Mouse (Mus musculus) liver, embryonic 18 days (tissue): ENCODE results near the gene Obp1b. TPM values are rescaled to one million over a fixed set of nuclear protein-coding genes. Genes with fewer than 3 reads are reported as not detected.

ENCODE experiments used
- polyA plus RNA-seq: library from polyadenylated mRNA; depleted of rRNA; stranded (reverse); fragments of >200 nt; gene quantifications from 2 replicates; pipeline ENCODE4 v1.2.3, GENCODE M21; 2012; rRNA removed

Gene Obp1b
- not detected in 2 replicates for polyA plus RNA-seq

GRCm38 (mm10) chrX:78186477-78186876 is at the start of gene Obp1b:
TSS of gene Obp1b (plus strand) at chrX:78186777.

Other genes starting within 250 kb of the Obp1b start
- not detected in 2 replicates for gene Obp1a, start 95.4 kb upstream of the Obp1b start, polyA plus RNA-seq
- not detected in 2 replicates for gene Gm5938, start 61.3 kb upstream of the Obp1b start, polyA plus RNA-seq
- not detected in 2 replicates for gene Gm14743, start 59.1 kb downstream of the Obp1b start, polyA plus RNA-seq
- not detected in 2 replicates for gene 4930480E11Rik, start 182.9 kb downstream of the Obp1b start, polyA plus RNA-seq